Mouse (Mus musculus) liver, embryonic 14.5 days (tissue): ENCODE measurements at regions not wholly inside any gene's neighbourhood (a gene's known extent, or its start where the extent isn't known, plus 50 kb on each side); places are given as distances from the start of the nearest gene placed in this dataset.

Source experiments
- ATAC-seq: fragments of 200-750 bp; cut with Nextera tagmentation; 2 replicates; pipeline ENCODE4 v1.8.0; 2017; ENCODE audit warnings: moderate number of reproducible peaks, mild to moderate bottlenecking, moderate library complexity; ENCODE audit not compliant: insufficient read depth
- DNase-seq, 3 experiments: peaks; one replicate each; pipeline ENCODE4 v3.0.0-alpha.2; 2012 to 2013; ENCODE audit warnings: low read depth in 3 of 3, low spot score in 3 of 3
- H3K27ac ChIP-seq: fragments of 300-500 bp; sonication (generic); 2 replicates; pipeline ENCODE4 v1.5.1; 2014; ENCODE audit warnings: moderate library complexity, mild to moderate bottlenecking, control low read depth, inconsistent platforms
- H3K27me3 ChIP-seq: fragments of 300-500 bp; sonication (generic); 2 replicates; pipeline ENCODE4 v1.6.1; 2014; ENCODE audit warnings: mild to moderate bottlenecking, low read length, moderate library complexity; ENCODE audit not compliant: control insufficient read depth, insufficient read depth
- H3K36me3 ChIP-seq: fragments of 300-500 bp; sonication (generic); replicated peaks from 2 replicates; pipeline ENCODE4 v1.6.1; 2014; ENCODE audit warnings: low read depth; ENCODE audit not compliant: control insufficient read depth, insufficient read depth
- H3K4me1 ChIP-seq, 2 experiments: fragments of 200-500 bp in 1 of 2; fragments of 300-500 bp in 1 of 2; sonication (generic) in 1 of 2; replicated peaks; 2 replicates each; pipeline ENCODE4 v1.6.1; 2012 to 2014; ENCODE audit warnings: antibody characterized with exemption in 1 of 2, inconsistent platforms in 1 of 2, low read length in 1 of 2; ENCODE audit not compliant: control insufficient read depth in 2 of 2, insufficient read depth in 2 of 2
- H3K4me2 ChIP-seq: fragments of 300-500 bp; sonication (generic); 2 replicates; pipeline ENCODE4 v1.6.1; 2014; ENCODE audit warnings: low read depth, mild to moderate bottlenecking, control low read depth, moderate library complexity
- H3K4me3 ChIP-seq, 2 experiments: fragments of 200-500 bp in 1 of 2; fragments of 300-500 bp in 1 of 2; sonication (generic) in 1 of 2; 2 replicates each; pipeline ENCODE4 v1.5.1; 2012 to 2014; ENCODE audit warnings: low read depth in 2 of 2, low read length in 2 of 2, mild to moderate bottlenecking in 2 of 2, control low read depth in 1 of 2, inconsistent platforms in 1 of 2, moderate library complexity in 1 of 2; ENCODE audit not compliant: insufficient read depth in 1 of 2
- H3K9ac ChIP-seq: fragments of 300-500 bp; sonication (generic); replicated peaks from 2 replicates; pipeline ENCODE4 v1.6.1; 2014; ENCODE audit warnings: mild to moderate bottlenecking, control low read depth, moderate library complexity
- H3K9me3 ChIP-seq: fragments of 300-500 bp; sonication (generic); 2 replicates; pipeline ENCODE4 v1.6.1; 2016; ENCODE audit warnings: low read length, mixed read lengths; ENCODE audit not compliant: control insufficient read depth
- CTCF ChIP-seq: IDR thresholded peaks from 2 replicates; pipeline ENCODE4 v1.5.1; 2016; ENCODE audit warnings: antibody characterized with exemption, low read depth, control low read depth
- EP300 ChIP-seq: IDR thresholded peaks from 2 replicates; pipeline ENCODE4 v1.6.1; 2016; ENCODE audit warnings: antibody characterized with exemption, low read depth
- WGBS: fragments of 180-500 bp; shearing (Covaris S2); extraction: QIAGEN DNeasy Blood & Tissue Kit; methylation state at CpG from one replicate; pipeline ENCODE4 v1.1.7; 2014; ENCODE audit not compliant: insufficient replicate concordance; 5-methylcytosine and 5-hydroxymethylcytosine counted together

DNA sequence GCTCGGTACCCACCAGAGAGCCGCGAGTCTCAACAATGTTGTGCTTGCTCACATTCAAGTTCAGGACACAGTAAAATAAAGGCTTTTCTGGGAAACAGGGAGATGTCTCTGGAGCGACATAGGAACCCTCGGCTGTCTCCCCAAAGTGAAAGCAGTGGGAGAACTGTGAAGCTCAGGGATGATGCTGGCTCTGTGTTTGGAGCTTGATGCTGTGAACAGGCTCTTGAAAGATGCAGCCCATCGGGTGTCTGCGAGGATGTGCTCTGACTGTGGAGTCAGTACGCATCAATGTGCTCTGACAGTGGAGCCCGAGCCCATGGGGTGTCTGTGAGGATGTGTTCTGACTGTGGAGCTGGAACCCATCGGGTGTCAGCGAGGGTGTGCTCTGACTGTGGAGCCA, 210.1 kb downstream of the Cryba4 start:
- H3K27me3 ChIP-seq, result no peaks in the 10 kb centered on the region
- H3K4me3 ChIP-seq, result no peak overlapping the region
- H3K4me2 ChIP-seq, result no peak overlapping the region
- H3K9ac ChIP-seq, result no peak overlapping the region
- DNase-seq, result no peak
- no peak for ATAC-seq
- H3K36me3 ChIP-seq, result no peaks in the 10 kb centered on the region
- TF ChIP-seq EP300 (no peak), CTCF (no peak)
- H3K4me1 ChIP-seq, result no peaks in the 10 kb centered on the region
- 61% methylated on average over 11 of the region's 11 CpGs for WGBS
- H3K27ac ChIP-seq, result no peak overlapping the region
- no peaks in the 10 kb centered on the region for H3K9me3 ChIP-seq

DNA sequence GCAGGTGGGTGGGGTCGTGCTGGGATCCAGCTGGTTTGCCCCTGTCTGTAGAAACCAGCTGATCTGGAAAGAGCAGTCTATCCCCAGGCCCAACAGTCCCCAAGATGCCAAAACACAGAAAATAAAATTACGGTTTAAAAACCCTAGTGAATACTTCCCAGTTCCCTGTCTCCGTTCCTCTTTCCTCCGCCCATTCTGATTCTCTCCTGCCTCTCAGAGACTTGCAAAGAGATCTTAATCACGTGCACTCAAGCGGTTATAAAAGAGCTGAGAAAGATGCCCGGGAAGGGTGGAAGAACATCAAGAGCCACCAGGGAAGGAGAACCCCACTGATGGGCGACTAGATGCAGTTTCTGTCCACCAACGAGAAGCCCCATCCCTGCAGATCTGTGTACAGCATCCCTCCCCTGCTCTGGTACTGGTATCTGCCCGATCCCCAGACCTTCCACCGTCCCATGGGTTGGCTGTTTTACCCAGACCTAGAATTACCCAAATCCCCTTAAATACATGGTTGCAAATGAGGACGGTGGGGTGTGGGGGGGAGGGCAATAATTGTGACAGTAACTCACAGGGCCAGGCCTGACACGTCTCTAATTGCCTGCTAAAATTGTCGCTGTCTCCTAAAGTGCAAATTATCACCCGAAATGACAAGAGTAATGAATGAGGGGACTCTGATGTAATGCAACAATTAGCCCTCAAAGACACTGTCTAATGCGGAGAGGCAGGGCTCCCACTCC, 202.1 kb downstream of the Cryba4 start:
- no peak overlapping the region for H3K4me2 ChIP-seq
- H3K27ac ChIP-seq, result no peak overlapping the region
- H3K36me3 ChIP-seq, result no peaks in the 10 kb centered on the region
- H3K9ac ChIP-seq, result no peak overlapping the region
- no peaks in the 10 kb centered on the region for H3K9me3 ChIP-seq
- no peak for TF ChIP-seq CTCF
- no peak for TF ChIP-seq EP300
- no peaks in the 10 kb centered on the region for H3K27me3 ChIP-seq
- ATAC-seq (no peak), DNase-seq (no peak)
- no peaks in the 10 kb centered on the region for H3K4me1 ChIP-seq
- 26% methylated on average over 16 of the region's 16 CpGs for WGBS
- no peak overlapping the region for H3K4me3 ChIP-seq

DNA sequence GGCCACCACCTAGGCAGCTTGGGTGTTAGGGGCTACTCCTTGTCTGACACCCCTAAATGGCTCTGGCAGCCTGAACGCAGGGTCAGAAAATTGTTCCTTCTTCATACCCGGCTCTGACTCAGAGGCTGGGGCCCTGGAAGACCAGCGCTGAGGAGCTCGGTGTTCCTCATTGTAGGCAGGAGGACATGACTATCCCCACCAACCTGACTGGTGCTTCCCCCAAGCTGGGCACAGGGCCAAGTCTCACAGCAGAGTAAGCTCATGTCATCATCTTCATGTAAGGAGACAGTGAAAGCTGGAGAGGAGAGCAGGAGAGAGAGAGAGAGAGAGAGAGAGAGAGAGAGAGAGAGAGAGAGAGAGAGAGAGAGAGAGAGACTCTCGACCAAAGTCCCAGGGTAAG, 201.4 kb downstream of the Cryba4 start:
- DNase-seq (no peak), ATAC-seq (no peak)
- Histone ChIP-seq H3K27ac (no peak overlapping the region), H3K4me1 (no peaks in the 10 kb centered on the region), H3K36me3 (no peaks in the 10 kb centered on the region), H3K4me3 (no peak overlapping the region), H3K27me3 (no peaks in the 10 kb centered on the region), H3K9ac (no peak overlapping the region), H3K9me3 (no peaks in the 10 kb centered on the region), H3K4me2 (no peak overlapping the region)
- WGBS, result 46% methylated on average over 5 of the region's 5 CpGs
- no peak for TF ChIP-seq EP300
- TF ChIP-seq CTCF, result no peak

DNA sequence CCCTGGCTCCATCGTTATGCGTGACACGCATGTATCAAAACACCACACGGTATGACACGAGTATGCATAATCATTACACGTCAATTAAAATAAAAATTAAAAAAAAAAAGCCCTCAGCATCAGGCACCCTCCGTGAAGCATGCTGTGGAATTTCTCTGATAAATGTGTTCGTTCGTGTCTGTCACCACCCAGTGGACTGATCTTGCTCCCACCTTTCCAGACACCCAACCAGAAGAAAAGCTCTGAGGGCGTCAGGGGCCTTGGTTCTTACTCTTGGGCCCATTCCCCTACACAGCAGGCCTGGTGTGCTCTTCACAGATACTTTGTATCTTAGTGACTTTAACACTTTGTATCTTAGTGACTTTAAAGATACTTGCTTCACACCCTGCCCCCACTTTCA, 200.5 kb downstream of the Cryba4 start:
- WGBS, result 69% methylated on average over 10 of the region's 10 CpGs
- Histone ChIP-seq H3K4me3 (no peak overlapping the region), H3K27ac (no peak overlapping the region), H3K4me1 (no peaks in the 10 kb centered on the region), H3K27me3 (no peaks in the 10 kb centered on the region), H3K9me3 (no peaks in the 10 kb centered on the region), H3K36me3 (no peaks in the 10 kb centered on the region), H3K4me2 (no peak overlapping the region), H3K9ac (no peak overlapping the region)
- ATAC-seq, result no peak
- DNase-seq, result no peak
- TF ChIP-seq EP300 (no peak), CTCF (no peak)

DNA sequence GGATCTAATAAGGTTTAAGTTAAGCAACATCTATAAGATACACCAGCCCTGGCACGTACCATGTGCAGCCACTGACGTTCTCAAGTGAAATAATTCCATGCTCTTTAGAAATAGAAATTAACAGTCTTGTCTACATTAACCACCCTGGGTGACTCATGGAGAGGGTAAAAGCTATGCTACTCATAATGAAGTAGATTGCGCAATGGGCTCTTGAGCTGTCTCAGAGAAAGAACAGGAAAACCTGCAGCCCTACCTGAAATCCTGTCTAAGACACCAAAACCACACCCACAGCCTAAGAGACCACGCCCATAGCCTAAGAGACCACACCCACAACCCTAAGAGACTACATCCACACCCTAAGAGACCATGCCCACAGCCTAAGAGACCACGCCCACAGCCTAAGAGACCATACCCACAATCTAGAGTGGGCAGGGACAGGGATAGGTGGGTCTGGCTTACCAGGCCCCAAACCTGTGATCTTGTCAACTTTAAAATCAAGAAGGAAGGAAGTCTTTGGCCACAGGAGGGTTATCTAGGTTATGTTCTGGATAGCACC, 198.6 kb downstream of the Cryba4 start:
- DNase-seq (no peak), ATAC-seq (no peak)
- H3K9me3 ChIP-seq, result no peaks in the 10 kb centered on the region
- no peak overlapping the region for H3K27ac ChIP-seq
- no peak overlapping the region for H3K9ac ChIP-seq
- no peaks in the 10 kb centered on the region for H3K36me3 ChIP-seq
- no peaks in the 10 kb centered on the region for H3K4me1 ChIP-seq
- H3K27me3 ChIP-seq, result no peaks in the 10 kb centered on the region
- 61% methylated on average over 5 of the region's 5 CpGs for WGBS
- H3K4me2 ChIP-seq, result no peak overlapping the region
- no peak overlapping the region for H3K4me3 ChIP-seq
- TF ChIP-seq CTCF, result no peak
- no peak for TF ChIP-seq EP300
